Mouse (Mus musculus): Measurements from ENCODE around the gene Olfr731. TPM values are rescaled to one million over a fixed set of nuclear protein-coding genes. Genes with fewer than 3 reads are reported as not detected.

The Olfr731 gene
- not detected for total RNA-seq (2021)
- long read RNA-seq, experiment 1: 0 reads
- long read RNA-seq, experiment 2: 0 reads

GRCm38 (mm10) chr14:50241766-50242165, at the start of gene Olfr731:
Gene Olfr731, minus strand, starts transcription at chr14:50241866.
- intact Hi-C loops (cut with DNase I): no loop called here
- Histone ChIP-seq H3K4me3 (no peak within 1 kb of the TSS), H3K27ac (no peak within 1 kb of the TSS)
- TF ChIP-seq CTCF (IDR thresholded peaks at IDR 0.05): no peak
- DNase-seq (ENCODE audit: extremely low spot score in 1 of 2, low spot score in 2 of 2): no peak

GRCm38 (mm10) chr14:50284106-50284505, 42.4 kb upstream of the Olfr731 start, which contains the start of gene Olfr732:
Gene Olfr732, minus strand, starts transcription at chr14:50284206.
- H3K27ac ChIP-seq: no peak within 1 kb of the TSS
- no peak for DNase-seq (ENCODE audit: extremely low spot score in 1 of 2, low spot score in 2 of 2)
- intact Hi-C loops (cut with DNase I): no loop called here
- no peak within 1 kb of the TSS for H3K4me3 ChIP-seq
- TF ChIP-seq CTCF (IDR thresholded peaks at IDR 0.05): no peak

GRCm38 (mm10) chr14:50188098-50188497, 53.6 kb downstream of the Olfr731 start, which contains the start of gene Olfr730:
Gene Olfr730, minus strand, starts transcription at chr14:50188198.
- intact Hi-C loops (cut with DNase I): no loop called here
- no peak within 1 kb of the TSS for H3K4me3 ChIP-seq

More at GRCm38 (mm10) chr14:50188098-50188497, 53.6 kb downstream of the Olfr731 start, which contains the start of gene Olfr730:
- TF ChIP-seq CTCF (IDR thresholded peaks at IDR 0.05): no peak
- DNase-seq (ENCODE audit: extremely low spot score in 1 of 2, low spot score in 2 of 2): no peak
- H3K27ac ChIP-seq: no peak within 1 kb of the TSS

Other genes starting within 250 kb of the Olfr731 start
- not detected for gene Olfr725, start 201.5 kb downstream of the Olfr731 start, total RNA-seq (2021)
- not detected for gene Olfr726, start 150.9 kb downstream of the Olfr731 start, total RNA-seq (2021)
- gene Olfr727, start 118.7 kb downstream of the Olfr731 start, total RNA-seq (2021): not detected
- gene Olfr728, start 99.2 kb downstream of the Olfr731 start, total RNA-seq (2021): not detected
- gene Olfr729, start 89.0 kb downstream of the Olfr731 start, total RNA-seq (2021): not detected
- not detected for gene Olfr730, start 53.7 kb downstream of the Olfr731 start, total RNA-seq (2021)
- gene Olfr732, start 42.3 kb upstream of the Olfr731 start, total RNA-seq (2021): not detected
- gene Olfr733, start 59.7 kb upstream of the Olfr731 start, total RNA-seq (2021): not detected
- gene Olfr734, start 84.9 kb upstream of the Olfr731 start, total RNA-seq (2021): not detected
- gene Olfr735, start 107.0 kb upstream of the Olfr731 start, total RNA-seq (2021): not detected
- gene Tlr11, start 116.0 kb upstream of the Olfr731 start, total RNA-seq (2021): not detected
- not detected for gene Olfr736, start 139.3 kb upstream of the Olfr731 start, total RNA-seq (2021)
- gene Olfr738, start 165.7 kb upstream of the Olfr731 start, total RNA-seq (2021): not detected
- not detected for gene Olfr739, start 176.8 kb upstream of the Olfr731 start, total RNA-seq (2021)
- not detected for gene Olfr740, start 203.7 kb upstream of the Olfr731 start, total RNA-seq (2021)
- gene Olfr741, start 230.9 kb upstream of the Olfr731 start, total RNA-seq (2021): not detected

Data from left cerebral cortex, adult 2 months (tissue).